23 mouse cellular contexts compared by ENCODE assay signal in the genomic region with DNA sequence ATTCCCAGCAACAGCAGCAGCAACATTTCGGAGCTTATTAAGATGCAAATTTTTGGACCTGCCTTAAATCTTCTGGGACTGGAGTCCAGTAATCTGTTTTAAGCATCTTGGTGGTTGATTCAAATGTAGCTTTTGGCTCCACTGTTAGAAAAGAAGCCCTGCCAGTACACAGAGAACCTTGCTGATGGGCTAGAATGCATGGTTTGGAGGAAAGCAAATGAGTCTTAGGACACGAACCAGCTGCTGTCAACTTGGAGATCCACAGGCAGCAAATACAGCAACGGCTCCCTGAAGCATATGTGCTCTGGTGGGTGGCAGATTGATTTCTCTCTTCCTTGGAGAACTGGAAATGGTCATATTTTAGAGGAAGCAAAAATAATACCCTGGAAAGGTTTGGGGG. TPM values are rescaled to one million over a fixed set of nuclear protein-coding genes. Genes with fewer than 3 reads are reported as not detected.
A peak's percentile ranks its signal among the peaks of the same experiment; 100 is the strongest.
DNase-seq lines count a peak whose midpoint lies in the region; ATAC-seq and TF ChIP-seq lines count a peak whose summit lies in the region.
"Had no signal": no experiment of that assay in that cellular context is flagged by ENCODE, and none has a peak within 500 bp of the region (broad histone marks: within the 10 kb centered on the region; RNA-seq: fewer than 3 reads in every experiment).

No protein-coding gene starts in this region.

- H3K9ac ChIP-seq in kidney, embryonic 15.5 days: no peak overlapping the region
- H3K9ac ChIP-seq in midbrain, embryonic 11.5 days (ENCODE audit: low read length): no peak overlapping the region
- no peak overlapping the region for H3K9ac ChIP-seq in midbrain, embryonic 16.5 days (ENCODE audit: low read depth, low read length)
- H3K9ac ChIP-seq: embryonic facial prominence, embryonic 12.5 days; embryonic facial prominence, embryonic 15.5 days; forebrain, postnatal 0 days; heart, embryonic 13.5 days; hindbrain, embryonic 15.5 days had no signal

- no peak for TF ChIP-seq CTCF in kidney, adult 2 months (conservative IDR thresholded peaks at IDR 0.05; ENCODE audit: insufficient read depth, insufficient read length, low read depth, low read length)

- no peak overlapping the region for H3K4me2 ChIP-seq in kidney, embryonic 15.5 days
- H3K4me2 ChIP-seq in midbrain, embryonic 11.5 days: no peak overlapping the region
- H3K4me2 ChIP-seq in midbrain, embryonic 16.5 days (ENCODE audit: low read length): no peak overlapping the region
- H3K4me2 ChIP-seq: embryonic facial prominence, embryonic 12.5 days; embryonic facial prominence, embryonic 15.5 days; heart, embryonic 13.5 days; hindbrain, embryonic 15.5 days had no signal

- H3K4me1 ChIP-seq in kidney, embryonic 15.5 days: 0 out of 2 replicates have a peak, but pooled peaks cover 2% of the 10 kb centered on the region
- no peaks in the 10 kb centered on the region for H3K4me1 ChIP-seq in kidney, adult 2 months (ENCODE audit: control insufficient read depth, insufficient read depth, low read length)
- H3K4me1 ChIP-seq in midbrain, embryonic 11.5 days (ENCODE audit: control insufficient read depth, insufficient read depth, low read length): no peaks in the 10 kb centered on the region
- no peaks in the 10 kb centered on the region for H3K4me1 ChIP-seq in midbrain, embryonic 16.5 days (ENCODE audit: control insufficient read depth, insufficient read depth, low read length)
- H3K4me1 ChIP-seq: embryonic facial prominence, embryonic 12.5 days; embryonic facial prominence, embryonic 15.5 days; heart, embryonic 10.5 days; heart, embryonic 13.5 days had no signal

- H3K27ac ChIP-seq in kidney, embryonic 15.5 days: 0 out of 2 replicates have a peak overlapping the region, but pooled peaks have one; percentile 14
- no peak overlapping the region for H3K27ac ChIP-seq in kidney, adult 2 months (ENCODE audit: insufficient read depth, low read depth, low read length)
- H3K27ac ChIP-seq in midbrain, embryonic 11.5 days (ENCODE audit: low read depth, low read length): no peak overlapping the region
- no peak overlapping the region for H3K27ac ChIP-seq in midbrain, embryonic 16.5 days (ENCODE audit: low read length)
- H3K27ac ChIP-seq: embryonic facial prominence, embryonic 12.5 days; embryonic facial prominence, embryonic 15.5 days; heart, adult 2 months; heart, embryonic 10.5 days; heart, embryonic 13.5 days; hindbrain, embryonic 15.5 days had no signal

- WGBS in kidney, embryonic 15.5 days: 44% methylated on average over 3 of the region's 3 CpGs
- 48% methylated on average over 3 of the region's 3 CpGs for WGBS in kidney, adult 2 months
- whole genome bisulfite sequencing in midbrain, embryonic 11.5 days: 58% methylated on average over 3 of the region's 3 CpGs
- 44% methylated on average over 3 of the region's 3 CpGs for WGBS in midbrain, embryonic 16.5 days

- no peak for DNase-seq in frontal cortex, postnatal 10 days (ENCODE audit: low spot score in 2 of 2)
- no peak for DNase-seq in kidney, adult 2 months
- DNase-seq in kidney, postnatal 10 days: peak; percentile 13
- DNase-seq in kidney, postnatal 14 days: no peak
- DNase-seq in midbrain, embryonic 11.5 days (ENCODE audit: low spot score, missing footprints): peak; percentile 10
- DNase-seq: adrenal gland, adult 8-10 months; adrenal gland, postnatal 25 days; cerebellum, adult 9-10 months; forebrain, postnatal 0 days; gastrocnemius, postnatal 10 days; gastrocnemius, postnatal 36 days; heart, adult 2 months; heart, postnatal 14 days; heart, postnatal 4 days had no signal

- ATAC-seq in frontal cortex, adult (ENCODE audit: low TSS enrichment): peak; percentile 76
- no peak for ATAC-seq in kidney, embryonic 15.5 days (replicated peaks; ENCODE audit: low FRiP score)
- ATAC-seq in midbrain, embryonic 11.5 days (ENCODE audit: low FRiP score): no peak
- ATAC-seq in midbrain, embryonic 16.5 days: no peak
- ATAC-seq: activated CD4-positive, CD25-positive, alpha-beta regulatory T cell, adult 4 months had no signal

- no peaks in the 10 kb centered on the region for H3K27me3 ChIP-seq in kidney, embryonic 15.5 days
- H3K27me3 ChIP-seq in kidney, adult 2 months (replicated peaks; ENCODE audit: control insufficient read depth, insufficient read depth, low read length): no peaks in the 10 kb centered on the region; the same call in 1 of the 2 replicates
- no peaks in the 10 kb centered on the region for H3K27me3 ChIP-seq in midbrain, embryonic 11.5 days (ENCODE audit: control insufficient read depth, insufficient read depth, low read length)
- H3K27me3 ChIP-seq in midbrain, embryonic 16.5 days (ENCODE audit: control insufficient read depth, insufficient read depth, low read depth, low read length): no peaks in the 10 kb centered on the region
- H3K27me3 ChIP-seq: embryonic facial prominence, embryonic 12.5 days; embryonic facial prominence, embryonic 15.5 days; heart, embryonic 13.5 days; hindbrain, embryonic 15.5 days had no signal

- H3K9me3 ChIP-seq in kidney, embryonic 15.5 days (replicated peaks): no peaks in the 10 kb centered on the region
- H3K9me3 ChIP-seq in midbrain, embryonic 11.5 days (ENCODE audit: control insufficient read depth, low read length): no peaks in the 10 kb centered on the region
- no peaks in the 10 kb centered on the region for H3K9me3 ChIP-seq in midbrain, embryonic 16.5 days (replicated peaks; ENCODE audit: control insufficient read depth, low read length, poor library complexity, severe bottlenecking)
- H3K9me3 ChIP-seq: embryonic facial prominence, embryonic 12.5 days; embryonic facial prominence, embryonic 15.5 days; heart, embryonic 10.5 days; hindbrain, embryonic 15.5 days had no signal

- H3K36me3 ChIP-seq in kidney, embryonic 15.5 days: no peaks in the 10 kb centered on the region
- H3K36me3 ChIP-seq in kidney, adult 2 months (ENCODE audit: control insufficient read depth, insufficient read depth, low read length): no peaks in the 10 kb centered on the region
- no peaks in the 10 kb centered on the region for H3K36me3 ChIP-seq in midbrain, embryonic 11.5 days (ENCODE audit: control insufficient read depth, insufficient read depth, low read length)
- H3K36me3 ChIP-seq in midbrain, embryonic 16.5 days (ENCODE audit: control insufficient read depth, insufficient read depth, low read length): no peaks in the 10 kb centered on the region
- H3K36me3 ChIP-seq: embryonic facial prominence, embryonic 12.5 days; embryonic facial prominence, embryonic 15.5 days; heart, embryonic 10.5 days; heart, embryonic 13.5 days; hindbrain, embryonic 15.5 days had no signal

- no peak for TF ChIP-seq POLR2A in kidney, adult 2 months (IDR thresholded peaks at IDR 0.05; ENCODE audit: low read depth, low read length)

- H3K4me3 ChIP-seq in kidney, embryonic 15.5 days (replicated peaks): no peak overlapping the region
- no peak overlapping the region for H3K4me3 ChIP-seq in kidney, adult 2 months (ENCODE audit: insufficient read depth, low read depth, low read length)
- H3K4me3 ChIP-seq in midbrain, embryonic 11.5 days (ENCODE audit: low read depth, low read length): no peak overlapping the region
- H3K4me3 ChIP-seq in midbrain, embryonic 16.5 days (ENCODE audit: low read depth, low read length): no peak overlapping the region
- H3K4me3 ChIP-seq: embryonic facial prominence, embryonic 12.5 days; embryonic facial prominence, embryonic 15.5 days; heart, adult 2 months; heart, embryonic 10.5 days; heart, embryonic 13.5 days; hindbrain, embryonic 15.5 days had no signal

RNA-seq across cellular contexts. Expression of a gene that starts 4.8 kb away (rescaled TPM):
- polyA plus RNA-seq in kidney, embryonic 15.5 days (2015; fragmentation: Nextera tagmentation; extraction: Ambion mirVana): 8.1 and 12.7 TPM in 2 replicates
- not detected in 2 replicates for polyA plus RNA-seq in kidney, adult 2 months (2012; rRNA removed)
- 8.6 and 9.0 TPM in 2 replicates for polyA plus RNA-seq in midbrain, embryonic 11.5 days (2014; fragmentation: Nextera tagmentation; extraction: Ambion mirVana)
- polyA plus RNA-seq in midbrain, embryonic 16.5 days (2015; fragmentation: Nextera tagmentation; extraction: Ambion mirVana): 1.7 and 1.8 TPM in 2 replicates
- polyA plus RNA-seq: activated CD4-positive, CD25-positive, alpha-beta regulatory T cell, adult 4 months had no signal

Comparison
In these comparisons a context has a peak if more than half of its experiments do, and no peak if none do; other contexts are left out.
1. DNase-seq: peak in kidney, postnatal 10 days (single experiment) and midbrain, embryonic 11.5 days (single experiment); none in frontal cortex, postnatal 10 days (0 of 2), kidney, adult 2 months (single experiment) and kidney, postnatal 14 days (single experiment).